Comparison of ENCODE assay signal across 21 mouse cellular contexts in genomic region chr2:73132897-73133296, GRCm38 (mm10).
A peak's percentile ranks its signal among the peaks of the same experiment; 100 is the strongest.
DNase-seq lines count a peak whose midpoint lies in the region; ATAC-seq and TF ChIP-seq lines count a peak whose summit lies in the region.
"Had no signal": no experiment of that assay in that cellular context is flagged by ENCODE, and none has a peak within 500 bp of the region (broad histone marks: within the 10 kb centered on the region; RNA-seq: fewer than 3 reads in every experiment).

No protein-coding gene starts in this region.

- no peak for TF ChIP-seq POLR2A in MEL (IDR thresholded peaks at IDR 0.05; ENCODE audit: control insufficient read depth in 1 of 2, insufficient read depth in 1 of 2, low read depth in 1 of 2, low read length in 2 of 2, poor library complexity in 1 of 2)

- no peak for DNase-seq in MEL (ENCODE audit: low read depth, low spot score)
- DNase-seq in c-Kit-positive CD71-positive TER-119-positive erythroid progenitor cells, embryonic 14.5 days (ENCODE audit: low spot score) = peak; percentile 29
- peak; percentile 6 for DNase-seq in liver, embryonic 13.5 days
- no peak for DNase-seq in liver, postnatal 0 days
- DNase-seq in left cerebral cortex, adult 2 months (ENCODE audit: extremely low spot score in 1 of 2, low spot score in 2 of 2) = no peak
- no peak for DNase-seq in spleen, postnatal 14 days (ENCODE audit: low spot score in 2 of 2)
- no peak for DNase-seq in natural killer cell, adult 2 months (ENCODE audit: low spot score in 2 of 2)
- DNase-seq: adrenal gland, adult 2 months; adrenal gland, postnatal 25 days; cerebellum, adult 11 months; cerebellum, adult 8-10 months; cerebellum, postnatal 14 days; embryo, embryonic 11 days; gastrocnemius, postnatal 14 days; heart, postnatal 36 days had no signal

- TF ChIP-seq CTCF in MEL (IDR thresholded peaks at IDR 0.05 in 2 of 3, conservative IDR thresholded peaks at IDR 0.05 in 1 of 3; ENCODE audit: control insufficient read depth in 1 of 3, insufficient read depth in 1 of 3, low read depth in 2 of 3, low read length in 3 of 3, poor library complexity in 1 of 3, severe bottlenecking in 1 of 3) = no peak
- no peak for TF ChIP-seq CTCF in liver, postnatal 0 days (IDR thresholded peaks at IDR 0.05; ENCODE audit: low read depth)
- TF ChIP-seq CTCF in left cerebral cortex, adult 2 months (IDR thresholded peaks at IDR 0.05) = no peak

- WGBS in liver, embryonic 13.5 days (ENCODE audit: insufficient replicate concordance) = 61% methylated on average over 2 of the region's 2 CpGs
- WGBS in liver, postnatal 0 days (ENCODE audit: insufficient replicate concordance) = 69% methylated on average over 2 of the region's 2 CpGs

- no peak overlapping the region for H3K4me2 ChIP-seq in liver, embryonic 13.5 days
- no peak overlapping the region for H3K4me2 ChIP-seq in liver, postnatal 0 days (ENCODE audit: low read depth, low read length)
- H3K4me2 ChIP-seq: embryonic facial prominence, embryonic 15.5 days; forebrain, embryonic 12.5 days; heart, embryonic 12.5 days; hindbrain, embryonic 15.5 days had no signal

- H3K4me3 ChIP-seq in MEL (ENCODE audit: control insufficient read depth in 1 of 2, insufficient read depth in 1 of 2, low read depth in 2 of 2, low read length in 2 of 2) = no peak overlapping the region
- H3K4me3 ChIP-seq in liver, embryonic 13.5 days (replicated peaks) = no peak overlapping the region
- no peak overlapping the region for H3K4me3 ChIP-seq in liver, postnatal 0 days (ENCODE audit: low read depth, low read length)
- no peak overlapping the region for H3K4me3 ChIP-seq in left cerebral cortex, adult 2 months
- H3K4me3 ChIP-seq: embryonic facial prominence, embryonic 15.5 days; forebrain, embryonic 12.5 days; heart, embryonic 12.5 days; hindbrain, embryonic 15.5 days had no signal

- no peak overlapping the region for H3K27ac ChIP-seq in MEL (ENCODE audit: control insufficient read depth, low read depth, low read length)
- H3K27ac ChIP-seq in liver, embryonic 13.5 days = no peak overlapping the region
- no peak overlapping the region for H3K27ac ChIP-seq in liver, postnatal 0 days (ENCODE audit: low read depth)
- H3K27ac ChIP-seq in left cerebral cortex, adult 2 months = no peak overlapping the region
- H3K27ac ChIP-seq: embryonic facial prominence, embryonic 15.5 days; forebrain, embryonic 12.5 days; hindbrain, embryonic 15.5 days had no signal

- TF ChIP-seq RAD21 in MEL (IDR thresholded peaks at IDR 0.05; ENCODE audit: low read depth, low read length) = no peak

- peak; percentile 83 for ATAC-seq in liver, embryonic 13.5 days (ENCODE audit: low read depth)
- ATAC-seq in liver, postnatal 0 days = 0 out of 2 replicates have a peak, but pooled peaks have one; percentile 29
- ATAC-seq: forebrain, embryonic 16.5 days had no signal

- H3K9ac ChIP-seq in MEL (ENCODE audit: control insufficient read depth, low read depth, low read length, poor library complexity, severe bottlenecking) = no peak overlapping the region
- no peak overlapping the region for H3K9ac ChIP-seq in liver, embryonic 13.5 days
- no peak overlapping the region for H3K9ac ChIP-seq in liver, postnatal 0 days (replicated peaks)
- H3K9ac ChIP-seq: embryonic facial prominence, embryonic 15.5 days; forebrain, embryonic 12.5 days; heart, embryonic 12.5 days; hindbrain, embryonic 15.5 days had no signal

- intact Hi-C loops in left cerebral cortex, adult 2 months (cut with DNase I) = no loop called here

- no peaks in the 10 kb centered on the region for H3K9me3 ChIP-seq in MEL (replicated peaks; ENCODE audit: insufficient read depth, low read length)
- H3K9me3 ChIP-seq in liver, embryonic 13.5 days (replicated peaks) = no peaks in the 10 kb centered on the region
- no peaks in the 10 kb centered on the region for H3K9me3 ChIP-seq in liver, postnatal 0 days (ENCODE audit: low read length)
- H3K9me3 ChIP-seq: embryonic facial prominence, embryonic 15.5 days; forebrain, embryonic 12.5 days; heart, embryonic 12.5 days; hindbrain, embryonic 15.5 days had no signal

- H3K79me2 ChIP-seq in MEL (ENCODE audit: control insufficient read depth, insufficient read depth, low read length, poor library complexity) = no peaks in the 10 kb centered on the region

- H3K27me3 ChIP-seq in MEL (ENCODE audit: control insufficient read depth in 1 of 2, insufficient read depth in 2 of 2, low read length in 2 of 2) = no peaks in the 10 kb centered on the region
- H3K27me3 ChIP-seq in liver, embryonic 13.5 days = no peaks in the 10 kb centered on the region
- H3K27me3 ChIP-seq in liver, postnatal 0 days (ENCODE audit: insufficient read depth, low read length) = no peaks in the 10 kb centered on the region
- H3K27me3 ChIP-seq: CH12.LX; embryonic facial prominence, embryonic 15.5 days; forebrain, embryonic 12.5 days; heart, embryonic 12.5 days; hindbrain, embryonic 15.5 days had no signal

- no peaks in the 10 kb centered on the region for H3K36me3 ChIP-seq in MEL (ENCODE audit: control insufficient read depth in 1 of 2, insufficient read depth in 2 of 2, low read length in 2 of 2)
- H3K36me3 ChIP-seq in liver, embryonic 13.5 days = no peaks in the 10 kb centered on the region
- no peaks in the 10 kb centered on the region for H3K36me3 ChIP-seq in liver, postnatal 0 days (replicated peaks; ENCODE audit: insufficient read depth, low read length)
- H3K36me3 ChIP-seq: embryonic facial prominence, embryonic 15.5 days; hindbrain, embryonic 15.5 days had no signal

- TF ChIP-seq EP300 in MEL (IDR thresholded peaks at IDR 0.05; ENCODE audit: low read depth in 1 of 2, low read length in 2 of 2) = peak in 1 of 2 experiments; percentile 28; a peak in 1 of 4 replicates
- peak; percentile 79 for TF ChIP-seq EP300 in liver, postnatal 0 days (IDR thresholded peaks at IDR 0.05; ENCODE audit: low read depth)

- H3K4me1 ChIP-seq in MEL (ENCODE audit: control insufficient read depth in 1 of 2, insufficient read depth in 2 of 2, low read length in 2 of 2) = no peaks in the 10 kb centered on the region; a peak in 1 of 4 replicates
- peaks cover 8% of the 10 kb centered on the region for H3K4me1 ChIP-seq in liver, embryonic 13.5 days (replicated peaks)
- H3K4me1 ChIP-seq in liver, postnatal 0 days (ENCODE audit: insufficient read depth) = no peaks in the 10 kb centered on the region
- H3K4me1 ChIP-seq: embryonic facial prominence, embryonic 15.5 days; forebrain, embryonic 12.5 days; heart, embryonic 12.5 days; hindbrain, embryonic 15.5 days had no signal

TF ChIP-seq in MEL, 35 proteins besides CTCF, POLR2A, EP300 and RAD21:
- TF ChIP-seq NRF1 (IDR thresholded peaks at IDR 0.05; ENCODE audit: insufficient read depth, low read depth, low read length, poor library complexity, severe bottlenecking) (no peak), ETS1 (IDR thresholded peaks at IDR 0.05; ENCODE audit: low read depth, low read length) (0 out of 2 replicates have a peak, but pooled peaks have one; percentile 59), MAZ (IDR thresholded peaks at IDR 0.05; ENCODE audit: low read depth, low read length) (no peak), JUND (IDR thresholded peaks at IDR 0.05; ENCODE audit: low read depth, low read length) (no peak), GABPA (IDR thresholded peaks at IDR 0.05; ENCODE audit: low read depth, low read length) (no peak), KAT2A (conservative IDR thresholded peaks at IDR 0.05; ENCODE audit: low read depth, low read length) (no peak), ZC3H11A (IDR thresholded peaks at IDR 0.05; ENCODE audit: low read depth, low read length) (no peak), MYB (IDR thresholded peaks at IDR 0.05; ENCODE audit: low read depth, low read length) (no peak), NELFE (IDR thresholded peaks at IDR 0.05; ENCODE audit: low read depth, low read length) (no peak), CHD1 (IDR thresholded peaks at IDR 0.05; ENCODE audit: low read depth, low read length) (no peak), BHLHE40 (IDR thresholded peaks at IDR 0.05; ENCODE audit: borderline replicate concordance, low read depth, low read length) (no peak), MAFK (IDR thresholded peaks at IDR 0.05; ENCODE audit: borderline replicate concordance, low read depth, low read length) (no peak), TCF12 (IDR thresholded peaks at IDR 0.05; ENCODE audit: low read depth, low read length) (peak; percentile 50; the same call in 1 of the 2 replicates), CHD2 (IDR thresholded peaks at IDR 0.05; ENCODE audit: low read length) (no peak), POLR2AphosphoS2 (IDR thresholded peaks at IDR 0.05; ENCODE audit: low read length) (no peak), GATA1 (IDR thresholded peaks at IDR 0.05; ENCODE audit: low read depth, low read length) (peak; percentile 41; the same call in 1 of the 2 replicates), ELF1 (IDR thresholded peaks at IDR 0.05; ENCODE audit: low read depth, low read length) (no peak), HCFC1 (IDR thresholded peaks at IDR 0.05; ENCODE audit: low read depth, low read length) (no peak), POLR2AphosphoS5 (IDR thresholded peaks at IDR 0.05; ENCODE audit: borderline replicate concordance, low read depth, low read length) (no peak), SMC3 (IDR thresholded peaks at IDR 0.05; ENCODE audit: low read depth, low read length) (no peak), ZNF384 (IDR thresholded peaks at IDR 0.05; ENCODE audit: low read depth, low read length) (no peak), ZKSCAN1 (IDR thresholded peaks at IDR 0.05; ENCODE audit: low read depth, low read length) (no peak), SIN3A (IDR thresholded peaks at IDR 0.05; ENCODE audit: low read length) (no peak)

Comparison
In these comparisons a context has a peak if more than half of its experiments do, and no peak if none do; other contexts are left out.
1. DNase-seq: peak in c-Kit-positive CD71-positive TER-119-positive erythroid progenitor cells, embryonic 14.5 days (single experiment) and liver, embryonic 13.5 days (single experiment); none in MEL (single experiment), liver, postnatal 0 days (single experiment), left cerebral cortex, adult 2 months (0 of 2), spleen, postnatal 14 days (0 of 2) and natural killer cell, adult 2 months (0 of 2).